Mouse (Mus musculus): Measurements from ENCODE around the gene Prmt9. TPM values are rescaled to one million over a fixed set of nuclear protein-coding genes. Genes with fewer than 3 reads are reported as not detected.

The Prmt9 gene
- polyA plus RNA-seq (2017; shearing (Covaris generic)) = 10 to 100 TPM; 12.9 to 14.6 TPM

GRCm38 (mm10) chr8:77549121-77549706 lies at the start of gene Prmt9:
Gene Prmt9 (plus strand): TSS chr8:77549397.
- ATAC-seq = peak; percentile 97

- ATAC-seq = no peak
Measured at GRCm38 (mm10) chr8:77500264-77500663, 48.9 kb upstream of the Prmt9 start.

- ATAC-seq = no peak
Measured at GRCm38 (mm10) chr8:77501131-77501530, 48.1 kb upstream of the Prmt9 start.

GRCm38 (mm10) chr8:77502547-77502946 lies 46.6 kb upstream of the Prmt9 start:
- ATAC-seq = no peak

GRCm38 (mm10) chr8:77506539-77506938 lies 42.7 kb upstream of the Prmt9 start:
- ATAC-seq = no peak

GRCm38 (mm10) chr8:77507510-77508035 lies 41.6 kb upstream of the Prmt9 start:
- ATAC-seq = no peak

GRCm38 (mm10) chr8:77509044-77509443 lies 40.2 kb upstream of the Prmt9 start:
- peak; percentile 86 for ATAC-seq

- no peak for ATAC-seq
Measured at GRCm38 (mm10) chr8:77510426-77510825, 38.8 kb upstream of the Prmt9 start.

- ATAC-seq = no peak
Measured at GRCm38 (mm10) chr8:77511750-77512493, 37.3 kb upstream of the Prmt9 start.

GRCm38 (mm10) chr8:77515201-77515600 lies 34.0 kb upstream of the Prmt9 start:
- no peak for ATAC-seq

- ATAC-seq = no peak
Measured at GRCm38 (mm10) chr8:77515786-77516185, 33.4 kb upstream of the Prmt9 start.

GRCm38 (mm10) chr8:77516845-77517244 lies 32.4 kb upstream of the Prmt9 start:
- no peak for ATAC-seq

GRCm38 (mm10) chr8:77517301-77518200 lies 31.6 kb upstream of the Prmt9 start, which contains the start of gene Arhgap10:
Gene Arhgap10 (minus strand): TSS chr8:77517953.
- ATAC-seq = peak; percentile 93

- peak; percentile 67 for ATAC-seq
Measured at GRCm38 (mm10) chr8:77518201-77519115, 30.7 kb upstream of the Prmt9 start.

GRCm38 (mm10) chr8:77520601-77521000 lies 28.6 kb upstream of the Prmt9 start:
- ATAC-seq = no peak

GRCm38 (mm10) chr8:77521028-77521785 lies 28.0 kb upstream of the Prmt9 start:
- no peak for ATAC-seq

GRCm38 (mm10) chr8:77522984-77523383 lies 26.2 kb upstream of the Prmt9 start:
- ATAC-seq = no peak

GRCm38 (mm10) chr8:77524018-77524615 lies 25.1 kb upstream of the Prmt9 start:
- ATAC-seq = no peak

- no peak for ATAC-seq
Measured at GRCm38 (mm10) chr8:77524906-77525305, 24.3 kb upstream of the Prmt9 start.

GRCm38 (mm10) chr8:77526130-77526529 lies 23.1 kb upstream of the Prmt9 start:
- ATAC-seq = no peak
